Mouse (Mus musculus): Measurements from ENCODE around the gene Sptb. TPM values are rescaled to one million over a fixed set of nuclear protein-coding genes. Genes with fewer than 3 reads are reported as not detected.

Sptb gene
- polyA plus RNA-seq, 1 experiment = 18.9 TPM

DNA sequence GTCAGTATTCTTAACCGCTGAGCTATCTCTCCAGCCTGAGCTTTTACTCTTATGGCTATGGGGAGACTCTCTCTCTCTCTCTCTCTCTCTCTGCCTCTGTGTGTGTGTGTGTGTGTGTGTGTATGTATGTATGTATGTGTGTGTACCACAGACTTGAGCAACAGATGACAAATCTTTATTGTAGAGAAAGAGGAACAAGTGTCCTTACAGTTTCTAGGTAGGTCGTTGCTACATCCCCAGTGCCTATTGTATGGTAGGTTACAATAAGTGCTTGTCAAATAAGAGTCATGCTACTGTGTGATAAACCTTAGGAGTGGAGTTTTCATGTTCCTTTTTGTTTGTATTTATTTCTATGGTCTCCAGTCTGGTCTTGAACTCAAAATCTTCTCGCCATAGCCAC lies 170.2 kb downstream of the Sptb start:
- 64% methylated on average over 3 of the region's 3 CpGs for WGBS
- no peak overlapping the region for H3K27ac ChIP-seq (ENCODE audit: insufficient read depth, low read length)
- no peak for DNase-seq (ENCODE audit: low read depth in 1 of 2, low spot score in 2 of 2)
- H3K4me1 ChIP-seq (ENCODE audit: control insufficient read depth, insufficient read depth, insufficient read length) = peaks cover 20% of the 10 kb centered on the region
- TF ChIP-seq POLR2A (IDR thresholded peaks at IDR 0.05; ENCODE audit: low read depth, low read length) = no peak
- TF ChIP-seq CTCF (IDR thresholded peaks at IDR 0.05; ENCODE audit: extremely low read depth, insufficient read depth, insufficient read length, insufficient replicate concordance) = no peak
- H3K4me3 ChIP-seq (ENCODE audit: extremely low read depth, insufficient read depth, insufficient read length) = no peak overlapping the region
- no peaks in the 10 kb centered on the region for H3K36me3 ChIP-seq (ENCODE audit: control insufficient read depth, insufficient read depth, low read length)
- no peaks in the 10 kb centered on the region for H3K27me3 ChIP-seq (ENCODE audit: control insufficient read depth, insufficient read depth, low read length)

DNA sequence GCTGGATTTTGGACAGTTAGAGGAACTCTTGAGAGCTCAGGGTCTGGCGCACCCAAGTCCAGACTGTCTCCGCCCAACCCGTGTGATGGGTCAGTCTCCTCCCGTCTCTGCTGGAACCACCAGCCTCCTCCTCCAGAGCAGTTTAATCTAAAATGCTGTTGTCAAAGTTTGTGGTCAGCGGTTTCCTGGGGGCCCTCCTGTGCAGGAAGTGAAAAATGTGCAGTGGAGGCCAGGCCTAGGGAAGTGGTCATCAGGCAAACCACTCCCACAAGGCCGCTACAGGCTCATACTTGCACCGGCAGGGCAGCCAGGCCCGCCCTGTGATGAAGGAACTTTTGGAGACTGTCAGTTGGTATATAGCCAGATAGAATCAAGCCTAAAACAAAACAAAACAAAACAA lies 172.9 kb downstream of the Sptb start:
- no peaks in the 10 kb centered on the region for H3K27me3 ChIP-seq (ENCODE audit: control insufficient read depth, insufficient read depth, low read length)
- H3K4me1 ChIP-seq (ENCODE audit: control insufficient read depth, insufficient read depth, insufficient read length) = peaks cover 26% of the 10 kb centered on the region
- TF ChIP-seq CTCF (IDR thresholded peaks at IDR 0.05; ENCODE audit: extremely low read depth, insufficient read depth, insufficient read length, insufficient replicate concordance) (no peak), POLR2A (IDR thresholded peaks at IDR 0.05; ENCODE audit: low read depth, low read length) (no peak)
- 12% methylated on average over 8 of the region's 8 CpGs for WGBS
- H3K36me3 ChIP-seq (ENCODE audit: control insufficient read depth, insufficient read depth, low read length) = no peaks in the 10 kb centered on the region
- H3K27ac ChIP-seq (ENCODE audit: insufficient read depth, low read length) = peak overlapping the region; percentile 38
- DNase-seq (ENCODE audit: low read depth in 1 of 2, low spot score in 2 of 2) = peak; percentile 69 to 79
- H3K4me3 ChIP-seq (ENCODE audit: extremely low read depth, insufficient read depth, insufficient read length) = no peak overlapping the region

DNA sequence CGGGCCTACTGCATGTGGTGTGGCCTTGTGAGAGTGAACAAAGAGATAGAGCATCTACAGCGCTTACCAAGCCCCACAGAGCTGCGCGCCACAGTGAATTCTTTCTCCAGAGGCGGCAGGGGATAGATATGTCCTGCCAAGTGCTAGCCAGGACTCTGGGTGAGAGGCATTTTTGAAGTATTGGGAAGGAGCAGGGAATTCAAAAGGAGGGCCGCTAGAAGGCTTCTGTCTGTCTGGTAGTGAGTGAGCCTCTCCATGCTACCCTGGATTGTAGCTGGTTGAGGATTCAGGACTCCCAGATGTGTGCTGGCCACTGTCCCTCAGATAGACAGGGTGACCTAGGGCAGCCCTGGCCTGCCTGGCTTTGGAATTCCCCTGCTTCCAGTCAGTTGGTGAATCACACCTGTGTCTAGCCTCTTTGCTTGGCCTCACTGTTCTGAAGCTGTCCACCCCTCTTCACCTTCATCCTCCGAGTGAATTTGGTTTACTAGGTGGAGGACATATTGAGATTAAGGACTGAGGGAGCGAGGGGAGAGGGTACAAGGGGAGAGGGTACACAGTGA lies 173.7 kb downstream of the Sptb start:
- Histone ChIP-seq H3K27me3 (ENCODE audit: control insufficient read depth, insufficient read depth, low read length) (peaks cover 2% of the 10 kb centered on the region; the same call in 1 of the 2 replicates), H3K4me1 (ENCODE audit: control insufficient read depth, insufficient read depth, insufficient read length) (peaks cover 28% of the 10 kb centered on the region; the same call in 1 of the 2 replicates), H3K36me3 (ENCODE audit: control insufficient read depth, insufficient read depth, low read length) (no peaks in the 10 kb centered on the region), H3K4me3 (ENCODE audit: extremely low read depth, insufficient read depth, insufficient read length) (no peak overlapping the region), H3K27ac (ENCODE audit: insufficient read depth, low read length) (peak overlapping the region; percentile 38)
- no peak for DNase-seq (ENCODE audit: low read depth in 1 of 2, low spot score in 2 of 2)
- TF ChIP-seq POLR2A (IDR thresholded peaks at IDR 0.05; ENCODE audit: low read depth, low read length) (no peak), CTCF (IDR thresholded peaks at IDR 0.05; ENCODE audit: extremely low read depth, insufficient read depth, insufficient read length, insufficient replicate concordance) (no peak)
- 74% methylated on average over 8 of the region's 8 CpGs for WGBS

DNA sequence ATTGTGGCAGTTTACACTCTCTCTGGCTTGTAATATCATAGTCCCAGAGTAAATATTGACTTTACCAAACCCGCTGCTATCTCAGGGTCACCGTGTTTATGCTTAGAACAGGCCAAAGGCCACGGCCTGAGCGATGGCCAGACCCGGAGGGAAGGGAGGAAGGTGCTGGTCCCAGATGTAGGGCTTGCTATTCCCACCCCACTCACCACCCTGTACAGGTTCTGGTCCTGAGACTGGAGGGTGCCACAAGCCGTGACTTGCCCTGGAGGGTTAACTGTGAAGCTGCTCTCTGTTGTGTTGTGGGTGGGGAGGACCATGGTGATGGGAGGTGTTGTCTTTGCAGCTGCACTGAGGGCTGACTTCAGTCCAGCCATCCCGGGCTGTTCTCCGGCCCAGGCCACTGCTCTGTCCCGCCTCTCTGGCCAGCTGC lies 174.9 kb downstream of the Sptb start:
- peaks cover 28% of the 10 kb centered on the region; the same call in 1 of the 2 replicates for H3K4me1 ChIP-seq (ENCODE audit: control insufficient read depth, insufficient read depth, insufficient read length)
- WGBS = 76% methylated on average over 9 of the region's 9 CpGs
- H3K4me3 ChIP-seq (ENCODE audit: extremely low read depth, insufficient read depth, insufficient read length) = no peak overlapping the region
- no peak for TF ChIP-seq POLR2A (IDR thresholded peaks at IDR 0.05; ENCODE audit: low read depth, low read length)
- TF ChIP-seq CTCF (IDR thresholded peaks at IDR 0.05; ENCODE audit: extremely low read depth, insufficient read depth, insufficient read length, insufficient replicate concordance) = no peak
- no peaks in the 10 kb centered on the region for H3K36me3 ChIP-seq (ENCODE audit: control insufficient read depth, insufficient read depth, low read length)
- peaks cover 2% of the 10 kb centered on the region; the same call in 1 of the 2 replicates for H3K27me3 ChIP-seq (ENCODE audit: control insufficient read depth, insufficient read depth, low read length)
- DNase-seq (ENCODE audit: low read depth in 1 of 2, low spot score in 2 of 2) = no peak
- peak overlapping the region; percentile 20 for H3K27ac ChIP-seq (ENCODE audit: insufficient read depth, low read length)

DNA sequence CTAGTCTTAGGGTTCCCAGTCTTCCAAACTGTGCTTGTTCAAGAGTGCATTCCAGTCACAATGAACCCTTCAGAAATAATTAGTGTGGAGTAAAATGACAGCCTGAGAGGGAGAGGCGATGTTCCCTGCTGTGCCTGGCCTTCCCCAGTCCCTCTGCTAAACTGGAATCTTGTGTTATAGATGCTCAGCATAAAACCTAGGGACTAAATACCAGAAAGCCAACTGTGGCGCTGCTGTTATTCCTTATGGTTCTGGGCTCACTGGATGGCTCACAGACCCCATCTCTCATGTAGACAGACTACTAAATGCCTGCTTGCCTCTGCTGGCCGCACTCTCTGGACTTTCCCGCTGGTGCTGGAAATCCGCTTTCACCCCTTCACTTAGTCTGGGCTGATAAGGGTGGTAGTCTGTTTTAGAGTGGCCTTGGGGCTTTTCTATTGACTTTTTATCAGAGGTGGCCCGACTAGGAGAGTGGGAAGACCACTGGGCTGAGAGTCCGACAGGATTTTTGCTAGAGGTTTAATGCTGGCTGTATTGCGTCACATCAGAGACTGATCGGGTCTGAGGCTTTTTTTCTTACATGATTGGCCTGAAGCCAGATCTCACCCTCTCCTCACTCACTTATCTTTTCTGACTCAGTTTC lies 175.6 kb downstream of the Sptb start:
- no peak for DNase-seq (ENCODE audit: low read depth in 1 of 2, low spot score in 2 of 2)

DNA sequence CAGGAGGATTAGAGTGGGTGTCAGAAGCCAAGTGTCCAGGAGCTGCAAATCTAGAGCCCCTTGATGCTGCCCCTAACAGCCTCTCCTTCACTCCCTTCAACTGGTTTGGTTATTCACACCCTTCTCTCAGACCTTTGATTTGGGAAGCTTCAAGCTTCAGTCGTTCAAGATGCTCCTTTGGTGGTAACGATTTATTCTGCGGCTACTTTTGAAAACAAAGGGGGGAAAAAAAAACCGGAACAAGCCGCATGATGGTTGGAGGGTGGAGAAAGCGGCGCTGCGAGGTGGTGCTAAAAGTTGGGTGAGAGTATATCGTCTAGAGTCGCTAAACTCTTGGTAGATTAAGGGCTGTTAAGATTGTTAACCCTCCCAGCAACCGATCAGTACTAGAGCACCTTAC lies 176.1 kb downstream of the Sptb start:
- Histone ChIP-seq H3K4me1 (ENCODE audit: control insufficient read depth, insufficient read depth, insufficient read length) (peaks cover 28% of the 10 kb centered on the region; the same call in 1 of the 2 replicates), H3K27ac (ENCODE audit: insufficient read depth, low read length) (peak overlapping the region; percentile 79), H3K4me3 (ENCODE audit: extremely low read depth, insufficient read depth, insufficient read length) (peak overlapping the region; percentile 81), H3K36me3 (ENCODE audit: control insufficient read depth, insufficient read depth, low read length) (no peaks in the 10 kb centered on the region), H3K27me3 (ENCODE audit: control insufficient read depth, insufficient read depth, low read length) (peaks cover 2% of the 10 kb centered on the region; the same call in 1 of the 2 replicates)
- TF ChIP-seq CTCF (IDR thresholded peaks at IDR 0.05; ENCODE audit: extremely low read depth, insufficient read depth, insufficient read length, insufficient replicate concordance) (no peak), POLR2A (IDR thresholded peaks at IDR 0.05; ENCODE audit: low read depth, low read length) (no peak)
- 4% methylated on average over 11 of the region's 11 CpGs for WGBS
- peak in 1 of 2 experiments; percentile 30 for DNase-seq (ENCODE audit: low read depth in 1 of 2, low spot score in 2 of 2)

More for the DNA sequence above, 175.6 kb downstream of the Sptb start:
- Histone ChIP-seq H3K36me3 (ENCODE audit: control insufficient read depth, insufficient read depth, low read length) (no peaks in the 10 kb centered on the region), H3K4me1 (ENCODE audit: control insufficient read depth, insufficient read depth, insufficient read length) (peaks cover 28% of the 10 kb centered on the region; the same call in 1 of the 2 replicates), H3K4me3 (ENCODE audit: extremely low read depth, insufficient read depth, insufficient read length) (peak overlapping the region; percentile 29; the same call in 1 of the 2 replicates), H3K27ac (ENCODE audit: insufficient read depth, low read length) (peak overlapping the region; percentile 79), H3K27me3 (ENCODE audit: control insufficient read depth, insufficient read depth, low read length) (peaks cover 2% of the 10 kb centered on the region; the same call in 1 of the 2 replicates)
- WGBS = 66% methylated on average over 9 of the region's 9 CpGs
- TF ChIP-seq CTCF (IDR thresholded peaks at IDR 0.05; ENCODE audit: extremely low read depth, insufficient read depth, insufficient read length, insufficient replicate concordance) (no peak), POLR2A (IDR thresholded peaks at IDR 0.05; ENCODE audit: low read depth, low read length) (no peak)

Data from spleen, adult 2 months (tissue).